Mouse (Mus musculus) myocyte (in vitro differentiated cells): Measurements from ENCODE around the gene Mettl1. TPM values are rescaled to one million over a fixed set of nuclear protein-coding genes. Genes with fewer than 3 reads are reported as not detected.

ENCODE experiments used
- H3K27me3 ChIP-seq: one replicate; pipeline ENCODE4 v1.6.1; 2011; ENCODE audit not compliant: control insufficient read depth, insufficient read depth, insufficient read length
- H3K36me3 ChIP-seq: one replicate; pipeline ENCODE4 v1.6.1; 2011; ENCODE audit not compliant: control insufficient read depth, insufficient read depth
- H3K4me2 ChIP-seq: one replicate; pipeline ENCODE4 v1.6.1; 2011; ENCODE audit warnings: low read depth, control low read depth
- H3K4me3 ChIP-seq: one replicate; pipeline ENCODE4 v1.5.1; 2011; ENCODE audit warnings: mild to moderate bottlenecking, control low read depth, moderate library complexity
- H3K79me2 ChIP-seq: one replicate; pipeline ENCODE4 v1.6.1; 2011; ENCODE audit not compliant: control insufficient read depth, insufficient read depth
- H3ac ChIP-seq: one replicate; pipeline ENCODE4 v1.6.1; 2011; ENCODE audit not compliant: control insufficient read depth, insufficient read length
- CEBPB ChIP-seq: IDR thresholded peaks from 2 replicates; pipeline ENCODE4 v1.6.1; 2011; ENCODE audit warnings: mild to moderate bottlenecking, moderate library complexity; ENCODE audit not compliant: poor library complexity, insufficient read depth, severe bottlenecking
- E2F4 ChIP-seq: IDR thresholded peaks from one replicate; pipeline ENCODE4 v1.6.1; 2011; ENCODE audit warnings: mild to moderate bottlenecking, control low read depth, moderate library complexity; ENCODE audit not compliant: insufficient read depth
- MAX ChIP-seq: IDR thresholded peaks from one replicate; pipeline ENCODE4 v1.6.1; 2011; ENCODE audit warnings: low read depth, mild to moderate bottlenecking, control low read depth
- MYOD1 ChIP-seq, 3 experiments: IDR thresholded peaks; one replicate each; pipeline ENCODE4 v1.6.1; 2011; ENCODE audit warnings: control low read depth in 2 of 3, low read depth in 2 of 3, mild to moderate bottlenecking in 2 of 3, moderate library complexity in 1 of 3; ENCODE audit not compliant: insufficient read length in 2 of 3, control insufficient read depth in 1 of 3
- MYOG ChIP-seq, 3 experiments: IDR thresholded peaks; one replicate each; pipeline ENCODE4 v1.6.1; 2011; ENCODE audit warnings: control low read depth in 2 of 3, low read depth in 2 of 3, mild to moderate bottlenecking in 2 of 3; ENCODE audit not compliant: insufficient read length in 2 of 3, control insufficient read depth in 1 of 3, insufficient read depth in 1 of 3
- POLR2A ChIP-seq: IDR thresholded peaks from one replicate; pipeline ENCODE4 v1.6.1; 2011; ENCODE audit warnings: low read depth, mild to moderate bottlenecking, control low read depth, moderate library complexity; ENCODE audit not compliant: insufficient read length
- POLR2AphosphoS2 ChIP-seq: IDR thresholded peaks from one replicate; pipeline ENCODE4 v1.6.1; 2011; ENCODE audit warnings: low read depth, control low read depth; ENCODE audit not compliant: insufficient read length
- REST ChIP-seq: IDR thresholded peaks from one replicate; pipeline ENCODE4 v1.6.1; 2011; ENCODE audit warnings: mild to moderate bottlenecking, control low read depth, moderate library complexity; ENCODE audit not compliant: insufficient read depth, insufficient read length
- SRF ChIP-seq: IDR thresholded peaks from one replicate; pipeline ENCODE4 v1.6.1; 2011; ENCODE audit warnings: low read depth; ENCODE audit not compliant: control insufficient read depth, insufficient read length
- TCF12 ChIP-seq: IDR thresholded peaks from one replicate; pipeline ENCODE4 v1.6.1; 2011; ENCODE audit warnings: mild to moderate bottlenecking, control low read depth; ENCODE audit not compliant: poor library complexity, insufficient read depth, severe bottlenecking
- TCF3 ChIP-seq: IDR thresholded peaks from one replicate; pipeline ENCODE4 v1.6.1; 2011; ENCODE audit warnings: low read depth, control low read depth; ENCODE audit not compliant: insufficient read length
- USF1 ChIP-seq: IDR thresholded peaks from one replicate; pipeline ENCODE4 v1.6.1; 2011; ENCODE audit warnings: low read depth, mild to moderate bottlenecking, control low read depth, moderate library complexity
- polyA plus RNA-seq: library from polyadenylated mRNA; unstranded; fragments of >200 nt; fragmentation: generic; extraction: Trizol; gene quantifications from one replicate; pipeline ENCODE4 v1.2.1, GENCODE M21; 2012; ENCODE audit warnings: missing spikeins

The Mettl1 gene
- polyA plus RNA-seq, 1 experiment, result 17.2 TPM

- H3K36me3 ChIP-seq, result no peaks in the 10 kb centered on the region
- no peak overlapping the region for H3ac ChIP-seq
- H3K4me3 ChIP-seq, result no peak overlapping the region
These were observed 22.8 kb upstream of the Mettl1 start for GRCm38 (mm10) chr10:127018422-127018821.

GRCm38 (mm10) chr10:127030336-127031296 is 10.6 kb upstream of the Mettl1 start, which contains the start of gene Tsfm:
TSS of gene Tsfm (minus strand) at chr10:127030840.
- Histone ChIP-seq H3K4me2 (peak within 1 kb of the TSS; percentile 92), H3K36me3 (peaks cover 7% of the 10 kb centered on the region), H3ac (peak within 1 kb of the TSS; percentile 54), H3K79me2 (no peaks in the 10 kb centered on the region), H3K4me3 (peak within 1 kb of the TSS; percentile 70), H3K27me3 (no peaks in the 10 kb centered on the region)
- TF ChIP-seq SRF, result peak; percentile 45
- no peak for TF ChIP-seq MAX
- no peak for TF ChIP-seq TCF3
- TF ChIP-seq E2F4, result peak; percentile 32
- TF ChIP-seq POLR2A, result peak; percentile 88
- peak in 1 of 3 experiments; percentile 2 for TF ChIP-seq MYOD1 (IDR thresholded peaks at IDR 0.05; ENCODE audit: control insufficient read depth in 1 of 3, insufficient read length in 2 of 3, low read depth in 2 of 3)
- TF ChIP-seq REST, result no peak
- peak in 1 of 3 experiments; percentile 28 for TF ChIP-seq MYOG (IDR thresholded peaks at IDR 0.05; ENCODE audit: control insufficient read depth in 1 of 3, insufficient read depth in 1 of 3, insufficient read length in 2 of 3, low read depth in 2 of 3)
- no peak for TF ChIP-seq USF1
- no peak for TF ChIP-seq CEBPB
- no peak for TF ChIP-seq TCF12
- TF ChIP-seq POLR2AphosphoS2, result peak; percentile 86

More at GRCm38 (mm10) chr10:127018422-127018821, 22.8 kb upstream of the Mettl1 start:
- TF ChIP-seq POLR2AphosphoS2 (no peak), USF1 (no peak), E2F4 (no peak), TCF3 (no peak), MYOG (IDR thresholded peaks at IDR 0.05; ENCODE audit: control insufficient read depth in 1 of 3, insufficient read depth in 1 of 3, insufficient read length in 2 of 3, low read depth in 2 of 3) (no peak), MAX (no peak), SRF (no peak), TCF12 (no peak), MYOD1 (IDR thresholded peaks at IDR 0.05; ENCODE audit: control insufficient read depth in 1 of 3, insufficient read length in 2 of 3, low read depth in 2 of 3) (no peak), CEBPB (no peak), REST (no peak), POLR2A (no peak)
- Histone ChIP-seq H3K79me2 (no peaks in the 10 kb centered on the region), H3K27me3 (no peaks in the 10 kb centered on the region), H3K4me2 (no peak overlapping the region)

- no peak for TF ChIP-seq POLR2AphosphoS2
- no peak for TF ChIP-seq MYOG (IDR thresholded peaks at IDR 0.05; ENCODE audit: control insufficient read depth in 1 of 3, insufficient read depth in 1 of 3, insufficient read length in 2 of 3, low read depth in 2 of 3)
- no peak for TF ChIP-seq USF1
- TF ChIP-seq MAX, result no peak
- Histone ChIP-seq H3K4me3 (no peak overlapping the region), H3K4me2 (no peak overlapping the region), H3ac (no peak overlapping the region), H3K36me3 (no peaks in the 10 kb centered on the region), H3K79me2 (no peaks in the 10 kb centered on the region), H3K27me3 (no peaks in the 10 kb centered on the region)
These were observed 7.9 kb upstream of the Mettl1 start for GRCm38 (mm10) chr10:127033301-127033741.

GRCm38 (mm10) chr10:127036273-127036672 is 4.9 kb upstream of the Mettl1 start:
- H3ac ChIP-seq, result no peak overlapping the region
- H3K27me3 ChIP-seq, result no peaks in the 10 kb centered on the region
- TF ChIP-seq TCF12, result no peak
- no peak for TF ChIP-seq USF1
- no peak for TF ChIP-seq CEBPB
- TF ChIP-seq REST, result no peak
- TF ChIP-seq TCF3, result no peak
- no peak for TF ChIP-seq POLR2A
- TF ChIP-seq E2F4, result no peak
- no peak for TF ChIP-seq MYOD1 (IDR thresholded peaks at IDR 0.05; ENCODE audit: control insufficient read depth in 1 of 3, insufficient read length in 2 of 3, low read depth in 2 of 3)
- no peak for TF ChIP-seq SRF
- TF ChIP-seq POLR2AphosphoS2, result no peak
- TF ChIP-seq MYOG (IDR thresholded peaks at IDR 0.05; ENCODE audit: control insufficient read depth in 1 of 3, insufficient read depth in 1 of 3, insufficient read length in 2 of 3, low read depth in 2 of 3), result no peak
- TF ChIP-seq MAX, result no peak
- no peak overlapping the region for H3K4me2 ChIP-seq
- no peaks in the 10 kb centered on the region for H3K79me2 ChIP-seq
- H3K36me3 ChIP-seq, result no peaks in the 10 kb centered on the region
- no peak overlapping the region for H3K4me3 ChIP-seq
